Mouse (Mus musculus): ENCODE results near the gene Tmem91. TPM values are rescaled to one million over a fixed set of nuclear protein-coding genes. Genes with fewer than 3 reads are reported as not detected.
A peak's percentile ranks its signal among the peaks of the same experiment; 100 is the strongest.

The Tmem91 gene
- polyA plus RNA-seq, 1 experiment from 2014 or later: 17.0 TPM

- H3K4me3 ChIP-seq: no peak overlapping the region
- WGBS: 46% methylated on average over 5 of the region's 5 CpGs
These were observed 15.1 kb upstream of the Tmem91 start for GRCm38 (mm10) chr7:25690051-25690450.

GRCm38 (mm10) chr7:25689603-25690021 lies 14.6 kb upstream of the Tmem91 start:
- peak overlapping the region; percentile 60 for H3K4me2 ChIP-seq (replicated peaks)
- peaks cover 31% of the 10 kb centered on the region for H3K4me1 ChIP-seq
- ATAC-seq (replicated peaks): no peak
- H3K9me3 ChIP-seq: no peaks in the 10 kb centered on the region
- 15% methylated on average over 12 of the region's 12 CpGs for WGBS
- no peak overlapping the region for H3K9ac ChIP-seq (replicated peaks)
- no peak overlapping the region for H3K27ac ChIP-seq (replicated peaks)
- peak overlapping the region; percentile 44 for H3K4me3 ChIP-seq
- peaks cover 64% of the 10 kb centered on the region for H3K27me3 ChIP-seq
- no peaks in the 10 kb centered on the region for H3K36me3 ChIP-seq

More at GRCm38 (mm10) chr7:25690051-25690450, 15.1 kb upstream of the Tmem91 start:
- ATAC-seq (replicated peaks): no peak
- Histone ChIP-seq H3K9me3 (no peaks in the 10 kb centered on the region), H3K4me1 (peaks cover 31% of the 10 kb centered on the region), H3K36me3 (no peaks in the 10 kb centered on the region), H3K27me3 (peaks cover 64% of the 10 kb centered on the region), H3K27ac (replicated peaks) (no peak overlapping the region), H3K4me2 (replicated peaks) (no peak overlapping the region), H3K9ac (replicated peaks) (no peak overlapping the region)

- Histone ChIP-seq H3K27ac (replicated peaks) (no peak overlapping the region), H3K9ac (replicated peaks) (0 out of 2 replicates have a peak overlapping the region, but pooled peaks have one; percentile 20), H3K27me3 (peaks cover 64% of the 10 kb centered on the region), H3K9me3 (no peaks in the 10 kb centered on the region), H3K4me3 (peak overlapping the region; percentile 44), H3K4me1 (peaks cover 31% of the 10 kb centered on the region), H3K36me3 (no peaks in the 10 kb centered on the region), H3K4me2 (replicated peaks) (peak overlapping the region; percentile 60)
- 0 out of 2 replicates have a peak, but pooled peaks have one; percentile 24 for ATAC-seq (replicated peaks)
- WGBS: 1% methylated on average over 51 of the region's 52 CpGs
These were observed 14.0 kb upstream of the Tmem91 start for GRCm38 (mm10) chr7:25688810-25689586.

GRCm38 (mm10) chr7:25687811-25688401 lies 12.9 kb upstream of the Tmem91 start:
- Histone ChIP-seq H3K4me2 (replicated peaks) (peak overlapping the region; percentile 60), H3K4me3 (peak overlapping the region; percentile 44), H3K9me3 (no peaks in the 10 kb centered on the region), H3K27ac (replicated peaks) (no peak overlapping the region), H3K4me1 (peaks cover 31% of the 10 kb centered on the region), H3K9ac (replicated peaks) (peak overlapping the region; percentile 22; the same call in 1 of the 2 replicates), H3K27me3 (peaks cover 64% of the 10 kb centered on the region), H3K36me3 (no peaks in the 10 kb centered on the region)
- 0 out of 2 replicates have a peak, but pooled peaks have one; percentile 6 for ATAC-seq (replicated peaks)
- WGBS: under 1% methylated on average over 47 of the region's 47 CpGs

- Histone ChIP-seq H3K9me3 (no peaks in the 10 kb centered on the region), H3K36me3 (no peaks in the 10 kb centered on the region)
- 1% methylated on average over 54 of the region's 69 CpGs for WGBS
These were observed 11.9 kb upstream of the Tmem91 start, which contains the start of gene Tgfb1 for GRCm38 (mm10) chr7:25686680-25687531. TSS of gene Tgfb1 (plus strand) at chr7:25687002.

GRCm38 (mm10) chr7:25685926-25686470 lies 11.0 kb upstream of the Tmem91 start:
- H3K9me3 ChIP-seq: no peaks in the 10 kb centered on the region
- H3K4me3 ChIP-seq: no peak overlapping the region
- no peaks in the 10 kb centered on the region for H3K36me3 ChIP-seq
- ATAC-seq (replicated peaks): no peak
- peaks cover 39% of the 10 kb centered on the region for H3K4me1 ChIP-seq
- no peak overlapping the region for H3K4me2 ChIP-seq (replicated peaks)
- 74% methylated on average over 21 of the region's 21 CpGs for WGBS
- H3K9ac ChIP-seq (replicated peaks): no peak overlapping the region
- H3K27me3 ChIP-seq: peaks cover 53% of the 10 kb centered on the region
- H3K27ac ChIP-seq (replicated peaks): no peak overlapping the region

More at GRCm38 (mm10) chr7:25686680-25687531, 11.9 kb upstream of the Tmem91 start, which contains the start of gene Tgfb1:
- H3K9ac ChIP-seq (replicated peaks): peak within 1 kb of the TSS; percentile 34
- H3K4me2 ChIP-seq (replicated peaks): peak within 1 kb of the TSS; percentile 60
- H3K4me3 ChIP-seq: peak within 1 kb of the TSS; percentile 44
- H3K27me3 ChIP-seq: peaks cover 59% of the 10 kb centered on the region
- H3K27ac ChIP-seq (replicated peaks): no peak within 1 kb of the TSS
- peak; percentile 29; the same call in 1 of the 2 replicates for ATAC-seq (replicated peaks)
- peaks cover 31% of the 10 kb centered on the region for H3K4me1 ChIP-seq

GRCm38 (mm10) chr7:25684659-25685058 lies 9.7 kb upstream of the Tmem91 start:
- H3K4me3 ChIP-seq: no peak overlapping the region
- H3K9ac ChIP-seq (replicated peaks): no peak overlapping the region
- no peak overlapping the region for H3K27ac ChIP-seq (replicated peaks)
- no peaks in the 10 kb centered on the region for H3K36me3 ChIP-seq
- no peak for ATAC-seq (replicated peaks)
- peaks cover 47% of the 10 kb centered on the region for H3K4me1 ChIP-seq
- WGBS: 88% methylated on average over 6 of the region's 6 CpGs
- H3K27me3 ChIP-seq: peaks cover 42% of the 10 kb centered on the region
- no peak overlapping the region for H3K4me2 ChIP-seq (replicated peaks)
- no peaks in the 10 kb centered on the region for H3K9me3 ChIP-seq

- Histone ChIP-seq H3K9ac (replicated peaks) (no peak overlapping the region), H3K27me3 (peaks cover 32% of the 10 kb centered on the region), H3K4me3 (no peak overlapping the region), H3K27ac (replicated peaks) (no peak overlapping the region), H3K4me2 (replicated peaks) (no peak overlapping the region), H3K9me3 (no peaks in the 10 kb centered on the region), H3K4me1 (peaks cover 38% of the 10 kb centered on the region), H3K36me3 (no peaks in the 10 kb centered on the region)
- WGBS: 78% methylated on average over 7 of the region's 7 CpGs
- ATAC-seq (replicated peaks): no peak
These were observed 8.7 kb upstream of the Tmem91 start for GRCm38 (mm10) chr7:25683474-25684180.

GRCm38 (mm10) chr7:25681341-25682231 lies 6.6 kb upstream of the Tmem91 start:
- Histone ChIP-seq H3K36me3 (no peaks in the 10 kb centered on the region), H3K27ac (replicated peaks) (peak overlapping the region; percentile 97), H3K27me3 (peaks cover 11% of the 10 kb centered on the region), H3K4me1 (peaks cover 23% of the 10 kb centered on the region), H3K4me2 (replicated peaks) (peak overlapping the region; percentile 64), H3K9ac (replicated peaks) (peak overlapping the region; percentile 60; the same call in 1 of the 2 replicates), H3K4me3 (peak overlapping the region; percentile 69), H3K9me3 (no peaks in the 10 kb centered on the region)
- 61% methylated on average over 15 of the region's 15 CpGs for WGBS
- peak; percentile 4; the same call in 1 of the 2 replicates for ATAC-seq (replicated peaks)

GRCm38 (mm10) chr7:25680514-25681258 lies 5.7 kb upstream of the Tmem91 start, which contains the start of gene B9d2:
TSS of gene B9d2 (plus strand) at chr7:25680780.
- WGBS: under 1% methylated on average over 46 of the region's 46 CpGs
- peak; percentile 92 for ATAC-seq (replicated peaks)

More at GRCm38 (mm10) chr7:25680514-25681258, 5.7 kb upstream of the Tmem91 start, which contains the start of gene B9d2:
- Histone ChIP-seq H3K4me3 (peak within 1 kb of the TSS; percentile 69), H3K9ac (replicated peaks) (peak within 1 kb of the TSS; percentile 60), H3K4me1 (peaks cover 30% of the 10 kb centered on the region), H3K4me2 (replicated peaks) (peak within 1 kb of the TSS; percentile 64), H3K9me3 (no peaks in the 10 kb centered on the region), H3K36me3 (no peaks in the 10 kb centered on the region), H3K27me3 (peaks cover 2% of the 10 kb centered on the region), H3K27ac (replicated peaks) (peak within 1 kb of the TSS; percentile 97)

Measured in forebrain, embryonic 15.5 days (tissue).